Mouse (Mus musculus) spleen, adult 2 months (tissue): ENCODE measurements at regions not wholly inside any gene's neighbourhood (a gene's known extent, or its start where the extent isn't known, plus 50 kb on each side); places are given as distances from the start of the nearest gene placed in this dataset.

Experiments used
- DNase-seq, 2 experiments: peaks; one replicate each; pipeline versions ENCODE4 v3.0.0 to v3.0.0-alpha.2; 2012 to 2021; ENCODE audit warnings: low spot score in 2 of 2, low read depth in 1 of 2
- H3K27ac ChIP-seq: fragments of 200-500 bp; 2 replicates; pipeline ENCODE4 v1.5.1; 2012; ENCODE audit warnings: low read length, inconsistent platforms; ENCODE audit not compliant: insufficient read depth
- H3K27me3 ChIP-seq: fragments of 200-500 bp; 2 replicates; pipeline ENCODE4 v1.6.1; 2012; ENCODE audit warnings: mild to moderate bottlenecking, moderate library complexity, low read length, inconsistent platforms; ENCODE audit not compliant: control insufficient read depth, insufficient read depth
- H3K36me3 ChIP-seq: fragments of 200-500 bp; 2 replicates; pipeline ENCODE4 v1.6.1; 2012; ENCODE audit warnings: mild to moderate bottlenecking, low read length, inconsistent platforms; ENCODE audit not compliant: control insufficient read depth, insufficient read depth
- H3K4me1 ChIP-seq: fragments of 200-500 bp; 2 replicates; pipeline ENCODE4 v1.6.1; 2011; ENCODE audit warnings: inconsistent platforms; ENCODE audit not compliant: control insufficient read depth, insufficient read depth, insufficient read length
- H3K4me3 ChIP-seq: fragments of 200-500 bp; 2 replicates; pipeline ENCODE4 v1.5.1; 2011; ENCODE audit warnings: mild to moderate bottlenecking, inconsistent platforms; ENCODE audit not compliant: insufficient read depth, insufficient read length; ENCODE audit errors: extremely low read depth
- CTCF ChIP-seq: fragments of 200-500 bp; IDR thresholded peaks from 2 replicates; pipeline ENCODE4 v1.5.1; 2011; ENCODE audit warnings: mild to moderate bottlenecking, inconsistent platforms; ENCODE audit not compliant: insufficient read depth, insufficient read length, insufficient replicate concordance; ENCODE audit errors: extremely low read depth
- POLR2A ChIP-seq: fragments of 200-500 bp; IDR thresholded peaks from 2 replicates; pipeline ENCODE4 v1.6.1; 2011; ENCODE audit warnings: low read depth, low read length, inconsistent platforms
- WGBS: fragments of 180-500 bp; shearing (Covaris S2); methylation state at CpG from one replicate; pipeline ENCODE4 v1.1.7; 2018; 5-methylcytosine and 5-hydroxymethylcytosine counted together

DNA sequence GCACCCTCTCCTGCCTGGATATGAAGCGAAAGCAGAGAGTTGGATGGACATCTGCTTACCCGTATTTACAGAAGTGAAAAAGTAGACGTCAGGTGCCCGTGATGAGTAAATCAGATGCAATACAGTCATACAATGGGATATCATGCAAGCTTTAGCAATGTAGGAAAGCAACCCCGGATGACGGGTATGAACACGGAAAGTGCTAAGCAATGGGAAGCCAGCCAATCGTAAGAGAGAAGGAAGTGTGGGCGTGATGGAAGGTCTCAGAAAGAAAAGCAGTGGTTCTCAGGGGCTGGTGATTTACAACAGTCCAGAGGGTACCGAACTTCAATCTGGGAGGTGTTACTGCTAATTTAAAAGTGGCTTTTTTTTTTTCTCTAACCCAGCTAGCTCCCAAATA lies 89.9 kb upstream of the Arid2 start:
- H3K4me3 ChIP-seq: no peak overlapping the region
- WGBS: 63% methylated on average over 10 of the region's 10 CpGs
- H3K36me3 ChIP-seq: no peaks in the 10 kb centered on the region
- H3K27ac ChIP-seq: no peak overlapping the region
- H3K4me1 ChIP-seq: no peaks in the 10 kb centered on the region
- TF ChIP-seq CTCF: no peak
- H3K27me3 ChIP-seq: no peaks in the 10 kb centered on the region
- DNase-seq: no peak

DNA sequence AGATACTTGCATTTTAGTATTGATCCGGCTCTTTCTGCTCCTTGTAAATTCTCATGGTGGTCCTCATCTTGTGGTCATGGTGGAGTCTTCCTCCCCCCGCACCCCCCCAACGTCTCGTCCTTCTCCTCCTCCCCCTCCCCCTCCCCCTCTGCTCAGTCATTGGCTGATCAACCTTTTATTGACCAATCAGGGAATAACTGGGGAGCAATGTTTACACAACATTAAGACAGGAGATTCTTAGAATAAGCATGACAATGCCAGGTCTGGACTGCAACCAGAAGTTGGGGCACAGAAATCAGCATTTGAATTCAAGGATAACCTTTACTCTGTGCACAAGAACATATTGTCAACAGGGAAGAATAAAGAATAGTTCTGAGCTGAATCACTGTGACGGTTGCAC lies 89.4 kb upstream of the Arid2 start:
- TF ChIP-seq POLR2A (no peak), CTCF (no peak)
- no peak for DNase-seq
- no peaks in the 10 kb centered on the region for H3K27me3 ChIP-seq
- no peak overlapping the region for H3K4me3 ChIP-seq
- WGBS: 67% methylated on average over 5 of the region's 5 CpGs
- no peaks in the 10 kb centered on the region for H3K4me1 ChIP-seq
- no peak overlapping the region for H3K27ac ChIP-seq
- H3K36me3 ChIP-seq: no peaks in the 10 kb centered on the region

DNA sequence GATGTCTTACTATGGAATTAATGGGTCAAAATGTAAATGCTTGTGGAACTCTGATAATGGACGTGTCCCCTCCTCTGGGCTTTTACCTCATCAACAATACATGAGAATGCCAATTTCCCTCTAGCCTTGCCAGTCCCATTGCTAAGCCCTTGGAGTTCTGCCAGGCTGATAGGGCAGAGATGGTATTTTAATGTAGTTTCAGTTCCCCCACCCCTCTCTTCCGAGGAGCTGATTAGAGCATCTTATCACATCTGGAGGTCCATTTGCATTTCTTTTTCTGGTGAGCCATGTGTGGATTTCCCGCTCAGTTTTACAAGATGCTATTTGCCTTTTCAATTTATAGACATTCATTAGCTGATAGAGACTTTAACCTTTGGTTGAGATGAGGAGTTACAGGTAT lies 86.0 kb upstream of the Arid2 start:
- no peak for TF ChIP-seq CTCF
- TF ChIP-seq POLR2A: no peak
- DNase-seq: no peak
- Histone ChIP-seq H3K4me1 (no peaks in the 10 kb centered on the region), H3K27me3 (no peaks in the 10 kb centered on the region), H3K4me3 (no peak overlapping the region), H3K36me3 (no peaks in the 10 kb centered on the region), H3K27ac (no peak overlapping the region)
- WGBS: 53% methylated on average over 3 of the region's 3 CpGs

DNA sequence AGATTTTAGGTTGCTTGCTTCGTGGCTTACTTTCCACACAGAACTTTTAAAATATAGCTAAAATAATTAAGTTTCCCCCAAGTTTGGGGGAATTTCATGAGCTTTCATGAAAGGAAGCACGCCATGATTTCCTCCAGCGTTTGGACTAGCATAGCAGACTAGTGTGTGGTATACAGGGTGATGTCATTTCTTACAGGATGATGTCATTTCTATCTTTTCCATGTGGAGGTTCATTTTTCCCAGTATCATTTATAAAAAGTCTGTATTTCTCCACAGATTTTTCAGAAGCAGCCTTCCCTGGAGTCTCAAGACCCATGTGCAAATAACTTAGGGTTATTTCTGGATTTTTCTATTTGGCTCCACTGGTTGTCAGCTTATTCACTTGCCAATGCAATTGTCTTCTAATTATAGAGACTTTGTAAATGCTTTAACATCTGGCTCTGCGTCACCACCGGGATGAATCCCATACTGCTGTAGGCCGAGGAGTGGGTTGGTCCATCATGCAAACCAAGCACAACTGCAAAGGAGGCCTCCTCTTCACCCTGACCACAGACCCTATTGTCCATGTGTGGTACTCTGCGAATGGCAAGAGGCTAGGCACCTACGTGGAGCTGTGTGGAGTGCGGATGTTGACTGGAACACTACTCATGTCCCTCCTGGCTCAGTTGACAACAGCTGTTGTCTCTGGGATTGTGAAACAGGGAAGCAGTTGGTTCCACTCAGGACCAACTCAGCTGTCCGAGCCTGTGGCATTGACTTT lies 85.4 kb upstream of the Arid2 start:
- WGBS: 89% methylated on average over 10 of the region's 10 CpGs
- no peaks in the 10 kb centered on the region for H3K4me1 ChIP-seq
- H3K4me3 ChIP-seq: no peak overlapping the region
- no peak for DNase-seq
- no peaks in the 10 kb centered on the region for H3K36me3 ChIP-seq
- no peak overlapping the region for H3K27ac ChIP-seq
- H3K27me3 ChIP-seq: no peaks in the 10 kb centered on the region
- TF ChIP-seq CTCF (no peak), POLR2A (no peak)

DNA sequence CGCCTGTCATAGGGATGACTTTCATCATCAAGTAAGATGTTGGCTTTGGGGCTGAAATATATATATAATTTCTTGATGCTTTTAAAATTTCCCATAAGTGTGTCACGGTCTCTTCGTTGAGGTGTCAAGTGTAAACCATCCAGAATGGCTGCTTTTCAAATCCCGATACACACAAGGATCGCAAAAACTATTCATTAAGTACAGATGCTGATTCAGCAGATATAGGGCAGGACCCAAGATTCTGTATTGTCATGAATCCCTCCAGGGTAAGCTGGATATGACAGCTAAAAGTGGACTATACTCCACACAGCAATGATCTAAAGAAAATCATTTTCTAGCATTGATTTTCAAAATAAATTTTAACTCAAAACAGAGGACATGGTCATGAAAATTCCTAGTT lies 83.1 kb upstream of the Arid2 start:
- H3K36me3 ChIP-seq: no peaks in the 10 kb centered on the region
- 91% methylated on average over 5 of the region's 5 CpGs for WGBS
- no peaks in the 10 kb centered on the region for H3K4me1 ChIP-seq
- DNase-seq: no peak
- TF ChIP-seq CTCF (no peak), POLR2A (no peak)
- no peak overlapping the region for H3K4me3 ChIP-seq
- H3K27me3 ChIP-seq: no peaks in the 10 kb centered on the region
- no peak overlapping the region for H3K27ac ChIP-seq

DNA sequence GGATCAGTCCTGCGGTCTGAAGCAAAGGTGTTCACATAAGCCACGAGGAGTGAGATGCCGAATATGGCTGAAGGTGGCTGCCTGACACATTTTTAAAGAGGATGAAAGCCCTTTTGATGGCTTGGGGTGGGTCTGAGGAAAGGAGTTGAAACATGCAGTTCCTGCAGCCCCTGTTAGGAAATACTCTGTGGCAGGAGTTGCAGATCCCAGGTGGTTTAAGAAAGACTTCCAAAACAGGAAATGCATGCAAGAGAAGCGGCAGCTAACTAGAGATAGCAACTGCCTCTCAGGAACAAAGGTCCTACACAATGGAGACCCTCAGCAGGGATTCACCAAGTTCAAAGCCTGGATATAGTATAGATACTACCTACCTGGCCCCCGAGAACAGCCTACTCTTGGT lies 82.7 kb upstream of the Arid2 start:
- Histone ChIP-seq H3K4me1 (no peaks in the 10 kb centered on the region), H3K36me3 (no peaks in the 10 kb centered on the region), H3K4me3 (no peak overlapping the region), H3K27ac (no peak overlapping the region), H3K27me3 (no peaks in the 10 kb centered on the region)
- no peak for DNase-seq
- 74% methylated on average over 5 of the region's 5 CpGs for WGBS
- no peak for TF ChIP-seq POLR2A
- TF ChIP-seq CTCF: no peak

DNA sequence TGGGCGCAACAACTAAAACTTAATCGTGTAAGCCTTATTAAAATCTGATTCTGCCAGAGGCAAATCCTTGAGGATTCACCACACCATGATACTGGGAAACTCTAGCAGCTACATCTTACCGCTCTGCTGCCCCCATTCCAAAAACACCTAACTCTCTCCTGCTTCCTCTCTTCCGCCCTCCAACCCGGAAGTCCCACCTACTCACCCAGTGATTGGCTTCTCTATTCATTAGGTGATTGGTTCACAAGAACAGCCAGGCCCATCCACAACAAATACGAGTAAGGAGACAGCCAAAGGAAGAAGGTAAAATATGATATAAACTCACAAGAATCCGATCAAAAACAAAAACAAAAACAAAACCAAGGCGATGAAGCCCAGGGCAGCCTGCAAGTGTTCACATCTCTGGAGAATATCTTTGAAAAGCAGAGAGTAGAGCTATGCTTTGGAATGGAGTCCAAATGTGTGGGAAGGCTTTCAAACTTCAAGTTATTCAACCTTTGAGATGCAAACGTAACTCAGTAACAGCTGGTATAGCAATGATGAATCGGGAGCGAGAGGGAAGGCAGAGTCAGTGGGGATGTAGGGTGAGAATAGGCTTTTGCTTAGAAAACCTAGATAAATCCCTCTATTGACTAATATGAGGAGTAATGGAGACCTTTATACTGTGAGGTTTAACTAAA lies 76.5 kb upstream of the Arid2 start:
- H3K36me3 ChIP-seq: no peaks in the 10 kb centered on the region
- 86% methylated on average over 11 of the region's 11 CpGs for WGBS
- no peak overlapping the region for H3K4me3 ChIP-seq
- no peaks in the 10 kb centered on the region for H3K4me1 ChIP-seq
- no peak for DNase-seq
- H3K27ac ChIP-seq: no peak overlapping the region
- no peak for TF ChIP-seq POLR2A
- H3K27me3 ChIP-seq: no peaks in the 10 kb centered on the region
